Mouse (Mus musculus): ENCODE results near the gene Gucy2e.

DNA sequence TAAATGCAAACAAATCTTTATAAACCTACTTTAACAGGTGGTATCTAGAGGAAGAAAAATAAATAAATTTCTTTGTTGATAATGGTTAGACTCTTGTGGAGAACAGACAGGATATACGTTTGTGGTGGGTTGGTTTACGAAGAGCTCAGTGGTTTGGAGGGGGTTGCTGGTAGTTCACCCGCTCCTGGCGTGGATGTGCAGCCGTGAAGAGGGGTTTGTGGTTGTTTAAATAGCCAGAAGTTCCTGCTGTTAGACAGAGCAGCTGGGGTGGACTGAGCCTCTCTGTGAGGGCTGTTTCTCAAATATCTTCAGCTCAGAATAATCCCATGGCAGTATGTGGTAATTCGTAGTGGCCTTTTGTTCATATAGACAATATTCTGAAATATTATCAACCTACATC lies 38.8 kb upstream of the Gucy2e start:
- TF ChIP-seq CTCF (IDR thresholded peaks at IDR 0.05) (no peak), EP300 (IDR thresholded peaks at IDR 0.05; ENCODE audit: insufficient read depth, low read depth, low read length) (no peak), POLR2A (IDR thresholded peaks at IDR 0.05; ENCODE audit: insufficient read depth, low read depth, low read length) (no peak)
